Mouse (Mus musculus) kidney, adult 11 months (tissue): Measurements from ENCODE around the gene Rap1b.
A peak's percentile ranks its signal among the peaks of the same experiment; 100 is the strongest.

Experiments
- DNase-seq: peaks from one replicate; pipeline ENCODE4 v3.0.0; 2022

Gene Rap1b

DNA sequence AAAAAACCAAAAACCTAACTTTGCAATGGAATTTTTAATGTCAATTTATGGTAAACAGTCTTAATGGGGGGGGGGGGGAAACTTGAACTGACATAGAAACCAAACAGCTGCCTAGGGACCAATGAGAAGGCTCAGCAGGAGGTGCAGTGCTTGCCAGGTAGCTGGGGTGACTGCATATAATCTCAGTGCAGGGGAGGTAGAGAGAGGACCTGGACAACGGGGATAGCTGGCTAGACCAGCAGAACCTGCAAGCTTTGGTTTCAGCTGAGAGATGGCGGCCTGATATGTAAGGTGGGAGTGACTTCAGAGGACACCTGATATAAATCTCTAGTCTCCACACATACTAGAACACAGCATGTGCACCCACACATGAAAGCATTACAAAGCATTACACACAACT is 33.3 kb downstream of the Rap1b start:
- DNase-seq: no peak

DNA sequence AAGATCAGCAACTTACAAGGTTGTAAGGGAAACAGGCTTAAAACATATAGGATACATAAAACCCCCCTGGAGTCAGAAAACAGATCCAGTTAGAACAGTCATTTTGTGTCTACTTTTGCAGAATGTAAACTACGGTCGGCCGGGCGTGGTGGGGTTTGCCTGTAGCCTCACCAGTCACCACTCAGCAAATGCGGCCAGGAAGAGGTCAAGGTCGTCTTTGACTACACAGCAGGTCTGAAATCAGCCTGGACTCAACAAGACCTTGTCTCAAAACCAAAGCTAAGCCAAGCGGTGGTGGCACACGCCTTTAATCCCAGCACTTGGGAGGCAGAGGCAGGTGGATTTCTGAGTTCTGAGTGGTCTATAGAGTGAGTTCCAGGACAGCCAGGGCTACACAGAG is 34.3 kb downstream of the Rap1b start:
- no peak for DNase-seq

DNA sequence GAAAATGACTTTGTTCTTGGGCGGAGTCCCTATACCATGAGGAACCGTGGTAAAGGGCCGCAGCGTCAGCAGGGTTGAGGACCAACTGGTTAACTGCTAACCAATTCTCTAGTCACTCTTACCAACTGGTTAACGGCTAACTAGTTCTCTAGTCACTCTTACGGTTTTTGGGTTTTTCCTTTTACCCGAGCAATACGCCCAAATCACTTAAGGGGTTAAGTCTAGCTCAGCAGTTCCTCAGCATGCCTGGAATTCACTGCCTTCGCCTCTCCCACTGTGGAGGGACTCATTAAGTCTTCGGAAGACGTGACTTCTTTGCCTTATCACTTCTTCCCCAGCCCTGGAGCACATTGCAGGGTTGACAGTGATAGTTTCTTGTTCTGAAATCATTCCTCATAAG is 35.3 kb downstream of the Rap1b start:
- DNase-seq: no peak

DNA sequence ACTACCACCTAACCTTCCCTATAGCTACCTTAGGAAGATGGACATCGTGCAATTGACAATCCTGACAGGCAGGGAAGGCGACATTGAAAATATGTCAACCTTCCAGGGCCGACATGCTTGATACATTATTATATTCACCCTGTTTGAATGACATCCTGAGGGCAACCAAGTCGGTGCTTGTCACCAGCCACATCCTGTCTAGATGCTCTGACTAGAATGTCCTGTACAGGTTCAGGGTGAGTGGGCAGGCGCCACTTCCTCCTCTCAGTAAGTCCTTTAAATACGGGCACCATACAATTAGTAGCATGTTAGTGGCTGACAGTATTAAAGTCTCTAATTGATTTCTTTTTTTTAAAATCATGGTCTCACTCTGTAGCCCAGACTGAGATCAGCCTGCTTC is 37.8 kb downstream of the Rap1b start:
- no peak for DNase-seq

DNA sequence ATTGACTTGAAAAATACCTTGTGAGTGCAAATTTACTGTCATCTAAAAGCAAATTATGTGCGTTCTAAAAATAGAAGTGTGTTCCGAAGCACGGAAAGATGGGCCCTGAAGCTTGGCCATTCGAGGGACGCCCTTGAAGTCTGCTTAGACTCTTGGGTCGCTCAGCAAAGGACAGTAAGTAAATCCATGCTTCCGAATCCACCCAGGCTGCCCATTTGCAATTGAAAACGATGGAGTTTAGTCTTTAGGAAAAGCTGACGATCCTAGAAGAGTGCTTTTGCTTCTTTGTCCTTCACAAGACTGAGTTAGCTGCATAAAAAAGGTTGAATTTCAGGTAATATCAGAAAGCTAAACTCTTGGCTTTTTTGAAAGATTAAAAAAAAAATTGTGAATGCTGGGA is 39.9 kb downstream of the Rap1b start:
- DNase-seq: no peak

DNA sequence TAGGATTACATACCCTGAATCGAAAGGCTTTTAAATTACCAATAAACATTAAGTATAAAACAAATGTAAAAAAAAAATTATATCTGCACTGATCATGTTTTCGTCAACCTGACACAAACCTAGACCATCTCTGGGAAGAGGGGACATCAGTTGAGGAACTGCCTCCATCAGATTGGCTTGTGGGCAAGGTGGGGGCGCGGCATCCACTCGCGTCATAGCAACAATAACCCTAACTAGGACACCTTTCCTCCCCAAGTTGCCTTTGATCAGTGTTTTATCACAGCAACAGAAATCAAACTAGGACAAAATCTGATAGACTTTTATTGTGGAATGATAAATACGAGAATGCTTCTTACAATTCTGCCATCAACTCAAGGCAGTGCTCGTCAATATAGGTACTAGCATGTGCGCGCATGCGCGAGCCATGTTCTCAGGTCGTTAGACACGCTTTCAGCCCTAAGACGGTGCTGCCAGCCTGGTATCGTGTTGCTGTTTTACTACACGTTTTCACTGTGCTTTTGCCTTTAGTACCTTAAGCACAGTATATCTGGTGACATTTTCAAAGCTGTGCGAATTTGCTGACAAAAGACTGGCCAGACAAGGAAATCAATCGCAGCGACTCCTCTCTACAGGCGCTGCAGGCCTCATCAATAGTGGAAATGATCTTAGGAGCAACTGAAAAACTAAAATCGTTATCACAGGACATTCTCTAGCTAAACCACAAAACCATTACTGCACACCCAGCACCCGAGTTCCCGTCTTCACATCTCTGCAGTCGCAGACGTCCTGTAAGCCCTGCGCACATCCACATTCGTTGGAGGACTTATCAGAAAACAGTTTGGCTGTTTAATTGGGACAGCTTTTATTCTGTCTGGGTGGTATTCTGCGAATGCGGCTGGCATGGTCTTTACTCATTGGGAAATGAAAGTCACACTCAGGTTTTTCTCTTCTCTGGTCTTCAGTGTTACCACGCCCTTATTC is 41.7 kb downstream of the Rap1b start:
- no peak for DNase-seq

DNA sequence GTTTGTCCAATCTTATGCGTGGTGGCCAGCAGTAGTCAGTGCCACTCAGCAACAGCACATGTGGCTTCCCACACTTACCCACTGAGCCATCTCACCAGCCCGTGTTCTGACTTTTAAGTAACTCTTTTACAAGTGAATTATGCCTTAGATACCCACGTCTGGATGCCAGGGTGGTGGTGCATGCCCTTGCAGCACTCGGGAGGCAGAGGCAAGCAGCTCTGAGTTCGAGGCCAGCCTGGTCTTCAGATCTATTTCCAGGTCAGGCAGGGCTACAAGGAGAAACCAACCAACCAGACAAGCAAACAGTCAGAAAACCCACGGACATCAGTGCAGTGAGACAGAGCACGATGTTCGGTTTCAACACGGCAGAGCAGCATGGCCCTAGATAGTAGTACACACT is 43.9 kb downstream of the Rap1b start:
- DNase-seq: no peak

DNA sequence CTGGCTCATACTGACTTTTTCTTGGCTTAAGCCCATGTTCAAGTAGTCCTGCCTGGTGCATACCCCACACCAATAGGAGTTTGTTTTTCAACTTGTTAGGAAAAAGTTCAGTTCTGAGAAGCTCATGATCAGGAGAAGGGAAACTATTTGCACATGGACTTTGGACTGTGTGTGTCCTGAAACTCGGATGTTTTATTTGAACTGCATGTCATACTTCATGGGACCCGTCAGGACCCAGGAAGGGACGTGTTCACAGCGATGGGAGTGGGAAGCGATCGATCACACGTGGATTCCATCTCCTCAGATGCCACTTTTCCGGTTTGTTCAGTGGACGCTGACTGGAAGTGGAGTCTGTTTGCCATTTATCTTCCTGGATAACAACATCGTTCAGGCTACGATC is 46.0 kb downstream of the Rap1b start:
- no peak for DNase-seq

DNA sequence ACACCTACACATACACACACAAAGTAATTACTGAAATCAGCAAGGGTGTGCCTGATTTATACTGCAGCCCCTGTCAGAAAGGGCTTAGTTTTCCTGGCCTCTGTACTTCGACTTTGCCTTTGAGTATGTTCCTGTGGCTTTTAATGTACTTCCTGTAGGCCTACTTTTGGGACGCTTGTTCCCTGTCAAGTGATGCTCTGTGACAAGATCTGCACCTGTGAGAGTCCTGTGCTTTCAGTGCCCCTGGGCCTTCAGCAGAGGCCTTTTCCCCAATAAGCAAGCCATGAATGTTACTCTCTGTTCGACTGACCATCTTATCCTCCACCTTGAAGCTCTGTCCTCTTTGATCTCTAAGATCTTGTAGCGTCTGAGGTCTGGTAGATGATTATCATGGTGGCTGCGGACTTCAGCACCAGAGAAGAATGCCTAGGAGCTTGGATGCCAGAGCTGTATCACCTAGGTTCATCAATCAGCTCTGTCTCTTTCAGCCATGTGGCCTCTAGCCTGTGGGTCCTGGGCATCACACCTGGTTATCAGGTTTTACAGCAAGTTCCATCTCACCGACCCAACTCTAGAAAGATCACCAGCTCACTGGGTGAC is 47.3 kb downstream of the Rap1b start:
- DNase-seq: peak; percentile 29

DNA sequence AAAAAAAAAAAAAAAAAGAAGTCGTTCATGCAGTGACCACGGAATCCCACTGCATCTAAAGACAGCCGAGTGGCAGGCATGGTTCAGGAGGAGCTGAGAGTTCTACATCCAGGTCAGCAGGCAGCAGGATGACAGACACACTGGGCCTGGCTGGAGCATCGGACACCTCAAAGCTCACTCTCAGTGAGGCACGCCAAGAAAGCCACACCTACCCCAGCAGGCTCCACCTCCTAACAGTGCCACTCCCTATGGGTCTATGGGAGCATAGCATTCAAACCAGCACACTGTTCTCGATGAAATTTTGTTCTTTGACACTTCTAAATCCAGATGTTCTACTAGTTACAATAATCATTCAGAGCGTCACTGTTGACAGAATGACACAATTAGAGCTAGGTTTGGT is 48.2 kb downstream of the Rap1b start:
- no peak for DNase-seq

DNA sequence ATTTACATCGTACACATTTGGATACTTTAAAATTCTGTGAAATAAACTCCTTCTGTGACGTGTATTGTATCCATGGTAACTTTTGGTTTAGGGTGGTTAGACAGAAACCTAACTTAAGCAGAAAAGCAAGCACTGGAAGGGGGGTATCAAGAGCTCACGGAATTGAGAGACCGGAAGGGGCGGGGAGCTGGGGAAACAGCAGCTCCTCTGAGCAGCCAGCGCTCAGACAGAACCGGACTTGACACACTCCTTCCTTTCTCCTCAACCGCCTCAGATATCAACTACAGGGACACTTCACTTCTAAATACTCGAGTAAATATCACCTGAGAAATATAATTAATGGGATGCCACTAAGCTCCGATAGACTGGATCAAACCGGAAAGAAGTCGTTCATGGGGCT is 48.7 kb downstream of the Rap1b start:
- no peak for DNase-seq

DNA sequence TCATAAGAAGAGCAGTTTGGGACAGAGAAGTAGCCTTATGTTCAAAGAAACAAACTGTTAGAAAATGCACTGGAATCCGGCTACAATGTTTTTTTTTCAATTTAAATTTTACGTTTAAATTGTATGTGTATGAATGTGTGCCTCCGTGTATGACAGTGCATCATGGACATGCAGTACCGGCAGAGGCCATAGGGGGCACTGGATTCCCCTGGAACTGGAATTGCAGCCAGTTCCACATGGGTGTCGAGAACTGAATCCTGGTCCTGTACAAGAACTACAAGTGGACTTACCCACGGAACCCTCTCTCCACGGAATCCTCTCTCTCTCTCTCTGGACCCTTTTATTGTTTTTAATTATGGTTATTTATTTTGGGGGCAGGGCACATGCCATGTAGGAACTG is 49.7 kb downstream of the Rap1b start:
- DNase-seq: no peak

DNA sequence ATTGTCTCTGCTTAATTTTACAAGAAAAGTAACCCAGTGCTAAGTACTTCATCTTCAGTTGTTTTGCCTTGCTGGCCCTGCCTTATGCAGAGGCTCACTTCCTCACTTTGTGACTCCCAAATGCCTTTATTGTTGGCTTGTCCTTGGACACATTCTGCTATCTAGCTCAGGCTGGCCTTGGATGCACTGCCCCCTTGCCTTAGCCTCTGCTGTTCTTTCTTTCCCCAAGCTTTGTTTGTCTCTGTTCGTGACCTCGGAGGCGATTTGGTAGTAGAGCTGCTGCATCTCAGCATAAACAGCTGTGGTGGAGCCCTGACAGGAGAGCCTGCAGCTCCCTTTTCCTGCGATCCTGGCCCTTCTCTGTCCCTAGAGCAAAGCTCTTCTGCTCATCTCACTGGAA is 50.6 kb downstream of the Rap1b start:
- DNase-seq: no peak

DNA sequence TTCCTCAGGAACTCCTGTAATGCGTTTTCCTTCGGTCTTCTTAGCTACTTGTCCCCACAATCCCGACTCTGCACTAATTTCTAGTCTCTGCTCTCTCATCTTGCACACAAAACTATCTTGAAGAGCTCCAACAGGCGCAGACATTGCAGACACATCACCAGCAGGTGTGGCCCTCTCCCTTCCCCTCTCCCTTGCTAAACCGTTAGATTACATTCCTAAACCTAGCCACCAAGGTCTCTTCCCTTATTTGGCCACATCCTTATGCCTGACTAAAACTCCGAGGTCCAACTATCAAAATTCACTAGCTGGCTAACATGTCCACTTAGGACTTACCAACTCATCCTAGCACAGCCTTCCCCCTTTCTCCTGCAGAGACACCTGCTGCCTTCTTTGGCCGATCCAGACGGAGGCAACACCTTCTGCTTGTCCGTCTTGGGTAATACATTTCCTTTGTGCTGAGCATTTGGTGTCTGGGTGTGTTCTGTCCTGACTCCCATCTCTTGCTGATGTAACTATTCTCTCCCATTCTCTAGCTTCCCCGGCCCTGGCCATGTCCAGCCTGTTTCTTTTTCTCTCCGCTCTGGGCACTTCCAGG is 52.3 kb downstream of the Rap1b start:
- no peak for DNase-seq

DNA sequence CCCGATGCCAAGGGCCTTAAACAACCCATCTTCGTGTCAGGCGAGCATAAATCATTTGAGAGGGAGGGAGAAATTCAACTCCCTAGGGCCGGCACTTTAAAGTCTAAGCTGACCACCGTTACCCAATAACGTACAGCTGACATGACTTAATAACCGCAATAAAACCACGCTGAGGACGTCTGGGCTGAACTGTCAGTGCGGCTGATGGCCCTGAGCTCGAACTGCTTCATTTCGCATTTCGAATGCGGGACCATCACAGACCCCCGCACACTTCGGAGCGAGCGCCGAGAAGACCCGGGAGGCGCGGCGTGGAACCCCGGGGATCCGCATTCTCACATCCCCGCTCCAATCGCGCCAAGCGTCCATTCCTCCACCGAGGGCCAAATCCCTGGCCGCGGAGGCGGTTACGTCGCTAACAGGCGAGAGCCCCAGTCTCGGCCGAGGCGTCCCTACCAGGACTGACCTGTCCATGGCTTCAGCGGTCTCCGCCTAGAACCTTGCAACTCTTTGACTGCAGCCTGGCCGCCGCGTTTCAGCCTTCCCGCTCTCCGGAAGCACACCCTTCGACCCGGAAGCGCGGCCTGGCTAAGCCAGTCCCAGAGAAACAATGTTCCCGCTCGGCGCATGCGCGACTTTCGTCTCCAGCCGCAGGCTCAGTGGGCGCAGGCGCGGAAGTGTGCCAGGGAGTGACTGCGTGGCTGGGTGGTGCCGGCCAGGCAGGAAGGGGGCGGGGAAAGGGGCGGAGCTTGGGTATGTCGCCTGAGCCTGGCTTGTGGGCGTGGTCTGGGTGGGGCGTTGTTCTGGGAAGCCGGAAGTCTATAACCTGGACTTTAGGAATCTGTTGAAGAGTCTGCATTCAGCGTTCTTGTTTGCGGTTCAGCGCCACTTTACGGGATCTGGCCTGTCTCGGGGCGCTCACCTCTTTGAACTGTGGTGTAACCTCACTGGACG is 53.4 kb downstream of the Rap1b start, which contains the start of gene Nup107:
Gene Nup107 (minus strand): TSS at position 565 of the 951 bp plus-strand sequence.
- DNase-seq: peak; percentile 100

DNA sequence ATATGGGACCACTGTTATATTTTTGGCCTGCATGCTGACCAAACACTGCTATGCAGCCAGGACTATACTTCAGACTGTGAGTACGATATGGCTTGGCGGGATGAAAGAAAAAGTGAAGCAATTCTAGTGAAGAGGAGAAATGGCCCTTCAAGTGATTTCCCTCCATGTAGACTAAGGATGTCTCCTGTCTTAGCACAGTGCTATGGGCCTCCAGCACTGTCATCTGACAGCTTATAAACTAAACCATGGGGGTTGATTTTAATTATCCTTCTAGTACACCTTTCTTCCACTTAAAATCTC is 54.7 kb downstream of the Rap1b start:
- no peak for DNase-seq

DNA sequence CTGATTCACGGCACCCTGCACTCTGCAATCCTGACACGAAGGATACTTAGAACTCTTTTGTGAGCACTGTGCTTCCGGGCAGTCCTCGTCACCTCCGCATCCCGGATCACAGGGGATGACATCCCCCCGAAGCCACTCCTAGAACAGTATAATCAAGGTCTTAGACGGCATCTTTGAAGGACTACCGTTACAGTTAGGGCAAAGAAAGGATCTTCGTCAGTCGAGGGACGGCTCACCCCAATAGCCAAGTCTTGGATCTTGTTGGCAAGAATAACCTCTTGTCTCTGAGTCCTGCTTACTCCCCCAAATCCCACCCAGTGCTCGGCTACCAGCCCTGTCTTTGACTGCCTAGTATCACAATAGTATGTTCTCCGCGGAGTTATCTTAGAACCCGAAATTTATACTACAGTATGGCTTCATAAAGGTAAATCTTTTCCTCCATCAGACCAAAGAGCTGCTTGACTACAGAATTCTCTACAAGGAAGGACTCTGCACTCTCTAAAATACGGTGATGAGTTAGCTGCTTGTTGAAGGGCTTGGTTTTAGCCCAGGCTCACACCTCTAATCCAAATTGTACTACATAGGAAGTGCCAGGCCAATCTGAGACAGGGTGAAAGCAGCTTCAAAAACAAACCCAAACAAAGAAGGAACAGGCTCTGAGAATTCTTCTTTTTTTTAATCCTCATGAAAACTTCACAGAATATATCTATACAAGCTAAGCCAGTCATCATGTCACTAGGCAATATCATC is 55.2 kb downstream of the Rap1b start:
- no peak for DNase-seq

DNA sequence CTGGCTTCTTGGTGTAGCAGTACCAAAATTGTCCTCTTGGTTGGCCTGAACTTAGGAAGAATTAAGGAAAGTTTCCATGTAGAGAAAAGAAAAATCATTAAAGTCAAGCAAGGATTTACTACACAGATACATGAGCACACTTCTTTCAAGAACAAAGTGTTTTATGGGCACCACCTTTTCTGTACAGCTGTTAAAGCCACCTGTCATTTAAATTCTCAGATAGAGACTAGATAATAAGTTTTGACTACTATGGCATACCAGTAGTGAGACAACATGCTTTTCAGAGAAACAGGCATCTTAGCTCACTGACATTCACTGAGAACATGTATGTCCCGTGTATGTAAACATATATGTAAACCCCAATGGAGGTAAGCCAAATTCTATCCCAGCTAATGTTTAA is 55.8 kb downstream of the Rap1b start:
- no peak for DNase-seq

DNA sequence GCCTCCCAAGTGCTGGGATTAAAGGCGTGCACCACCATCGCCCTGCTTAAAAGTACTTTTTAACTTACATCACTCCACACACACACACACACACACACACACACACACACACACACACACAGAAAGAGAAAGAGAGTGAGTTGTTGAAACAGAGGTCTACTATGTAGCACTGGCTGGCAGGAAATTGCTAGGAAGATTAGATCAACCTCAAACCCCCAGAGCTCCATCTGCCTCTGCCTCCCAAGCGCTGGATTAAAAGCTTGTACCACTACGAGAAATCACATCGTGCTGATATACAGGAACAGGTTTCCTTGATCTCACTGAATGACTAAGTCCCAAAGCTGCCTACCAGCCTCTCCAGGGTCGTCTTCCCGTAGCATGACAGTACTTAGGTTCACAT is 61.2 kb downstream of the Rap1b start:
- DNase-seq: no peak

DNA sequence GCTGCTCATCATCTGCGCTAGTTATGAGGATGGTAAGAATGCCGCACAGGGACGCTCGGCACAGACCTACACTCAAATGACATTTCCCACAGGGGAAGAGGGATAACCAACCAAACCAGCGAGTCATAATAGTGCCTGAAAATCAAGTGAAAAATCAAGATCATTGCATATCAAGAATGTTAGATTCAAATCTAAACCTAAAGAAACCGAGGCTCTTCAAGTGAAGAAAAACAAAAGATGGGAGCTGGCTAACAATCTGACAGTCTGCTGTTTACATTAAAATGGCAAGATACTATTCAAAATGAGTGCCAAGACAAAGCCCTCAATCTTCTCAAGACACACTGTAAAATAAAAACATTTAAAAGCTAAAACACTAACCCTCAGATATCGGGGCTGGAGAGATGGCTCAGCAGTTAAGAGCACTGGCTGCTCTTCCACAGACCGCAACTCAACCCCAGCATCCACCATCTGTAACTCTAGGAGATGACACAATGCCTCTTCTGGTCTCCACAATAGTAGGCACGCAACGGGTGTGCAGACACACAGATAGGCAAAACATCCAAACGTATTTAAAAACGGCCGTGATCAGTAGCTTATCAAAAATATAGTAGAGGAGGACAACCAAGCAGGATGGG is 61.9 kb downstream of the Rap1b start:
- no peak for DNase-seq

DNA sequence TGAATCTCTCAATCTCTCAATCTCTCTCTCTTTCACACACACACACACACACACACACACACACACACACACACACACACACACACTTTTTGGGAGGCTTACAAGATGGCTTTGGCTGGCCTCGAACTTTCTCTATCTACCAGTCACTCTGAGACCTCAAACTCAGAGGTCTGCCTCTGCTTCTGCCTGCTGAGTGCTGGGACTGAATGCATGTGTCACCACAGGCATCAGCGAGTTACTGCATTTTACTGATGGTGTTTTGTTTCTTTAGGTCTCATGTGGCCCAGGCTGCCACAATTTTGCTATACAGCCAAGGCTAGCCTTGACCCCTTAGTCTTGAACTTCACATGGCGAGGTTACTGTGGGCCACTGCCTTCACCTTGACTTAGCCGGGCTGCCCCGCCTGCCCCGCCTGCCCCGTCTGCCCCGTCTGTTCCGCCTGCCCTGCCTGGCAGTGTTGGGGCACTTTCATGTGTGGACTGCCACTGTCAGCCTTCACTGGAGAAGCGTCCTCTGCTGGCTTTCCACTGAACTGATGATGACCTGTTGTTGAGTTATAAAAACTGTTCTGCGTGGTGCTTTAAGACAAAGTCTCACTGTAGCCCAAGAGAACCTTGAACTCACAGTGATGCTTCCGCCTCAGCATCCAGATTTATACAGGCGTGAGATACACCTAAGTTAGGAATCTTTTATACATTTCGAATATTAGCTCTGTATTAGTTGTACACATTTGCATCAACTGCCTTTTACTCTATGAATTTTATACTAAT is 63.2 kb downstream of the Rap1b start:
- no peak for DNase-seq
